Mouse (Mus musculus): ENCODE measurements around the gene Mrpl42.

DNA sequence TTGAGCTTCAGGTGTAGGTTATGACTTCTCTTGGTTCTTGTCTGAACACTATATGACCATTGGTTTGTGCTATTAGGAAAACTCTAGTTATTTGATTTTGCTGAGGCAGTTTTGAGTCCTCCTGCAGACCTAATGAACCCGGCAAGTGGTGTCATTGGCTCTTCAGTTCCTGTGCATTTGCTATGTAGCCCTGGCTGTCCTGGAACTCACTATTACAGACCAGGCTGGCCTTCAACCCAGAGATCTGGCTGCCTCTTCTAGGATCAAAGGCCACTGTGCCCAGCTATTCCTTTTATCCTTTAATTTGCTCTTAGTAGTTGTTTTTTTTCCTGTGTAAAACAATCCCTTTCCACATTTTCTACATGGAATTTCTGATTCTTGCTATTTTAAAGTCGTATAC, 41.6 kb upstream of the Mrpl42 start:
- TF ChIP-seq CTCF (IDR thresholded peaks at IDR 0.05; ENCODE audit: extremely low read depth, insufficient read depth, insufficient read length, insufficient replicate concordance) = no peak
- TF ChIP-seq POLR2A (IDR thresholded peaks at IDR 0.05; ENCODE audit: low read depth, low read length) = no peak
